Mouse (Mus musculus): ENCODE measurements around the gene Nmnat2.

DNA sequence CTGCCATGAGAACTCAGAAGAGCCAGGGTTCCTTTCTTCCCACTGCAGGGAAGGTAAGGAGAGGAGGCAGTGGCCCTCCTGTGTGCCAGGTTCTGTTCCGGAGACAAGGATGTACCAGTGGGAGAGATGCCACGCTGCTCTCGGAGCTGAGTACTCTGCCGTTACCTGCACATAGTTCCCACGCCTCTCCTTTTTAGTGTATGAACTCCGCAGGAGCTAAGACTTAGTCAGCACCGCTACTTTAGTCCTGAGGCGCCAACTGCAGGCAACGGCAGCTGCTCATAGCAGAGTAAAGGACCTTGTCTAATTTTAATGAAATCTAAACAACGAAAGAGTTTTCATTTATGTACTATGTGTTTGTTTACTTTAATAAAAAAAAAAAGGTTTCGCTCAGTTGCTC lies 185.5 kb downstream of the Nmnat2 start:
- TF ChIP-seq UBTF (IDR thresholded peaks at IDR 0.05; ENCODE audit: borderline replicate concordance, insufficient read depth, low read depth, low read length) (no peak), USF1 (IDR thresholded peaks at IDR 0.05; ENCODE audit: low read depth, low read length) (no peak), CTCF (IDR thresholded peaks at IDR 0.05 in 2 of 3, conservative IDR thresholded peaks at IDR 0.05 in 1 of 3; ENCODE audit: control insufficient read depth in 1 of 3, insufficient read depth in 1 of 3, low read depth in 2 of 3, low read length in 3 of 3, poor library complexity in 1 of 3, severe bottlenecking in 1 of 3) (no peak), TAL1 (IDR thresholded peaks at IDR 0.05; ENCODE audit: low read length) (no peak), E2F4 (IDR thresholded peaks at IDR 0.05; ENCODE audit: borderline replicate concordance, low read depth, low read length) (no peak), POLR2A (IDR thresholded peaks at IDR 0.05; ENCODE audit: control insufficient read depth in 1 of 2, insufficient read depth in 1 of 2, low read depth in 1 of 2, low read length in 2 of 2, poor library complexity in 1 of 2) (no peak), CHD1 (IDR thresholded peaks at IDR 0.05; ENCODE audit: low read depth, low read length) (no peak), EP300 (IDR thresholded peaks at IDR 0.05; ENCODE audit: low read depth in 1 of 2, low read length in 2 of 2) (no peak), ETS1 (IDR thresholded peaks at IDR 0.05; ENCODE audit: low read depth, low read length) (no peak)

Measured in MEL (cell line).